Mouse (Mus musculus) stomach, embryonic 16.5 days (tissue): ENCODE results near the gene Plcxd3. TPM values are rescaled to one million over a fixed set of nuclear protein-coding genes. Genes with fewer than 3 reads are reported as not detected.

ENCODE experiments used
- ATAC-seq: fragments of 200-750 bp; cut with Nextera tagmentation; 2 replicates; pipeline ENCODE4 v1.8.0; 2017; ENCODE audit warnings: moderate number of reproducible peaks, moderate TSS enrichment; ENCODE audit not compliant: insufficient read depth, low FRiP score
- H3K27ac ChIP-seq: fragments of 300-500 bp; sonication (generic); 2 replicates; pipeline ENCODE4 v1.5.1; 2014; ENCODE audit warnings: low read length
- H3K27me3 ChIP-seq: fragments of 300-500 bp; sonication (generic); 2 replicates; pipeline ENCODE4 v1.6.1; 2014; ENCODE audit warnings: low read length, control low read depth, mixed read lengths; ENCODE audit not compliant: control insufficient read depth, insufficient read depth
- H3K36me3 ChIP-seq: fragments of 300-500 bp; sonication (generic); 2 replicates; pipeline ENCODE4 v1.6.1; 2014; ENCODE audit warnings: low read length; ENCODE audit not compliant: control insufficient read depth, insufficient read depth
- H3K4me1 ChIP-seq: fragments of 300-500 bp; sonication (generic); 2 replicates; pipeline ENCODE4 v1.6.1; 2014; ENCODE audit warnings: low read length, control low read depth, mixed read lengths; ENCODE audit not compliant: control insufficient read depth, insufficient read depth
- H3K4me2 ChIP-seq: fragments of 300-500 bp; sonication (generic); 2 replicates; pipeline ENCODE4 v1.6.1; 2014; ENCODE audit warnings: low read depth, low read length, mixed read lengths
- H3K4me3 ChIP-seq: fragments of 300-500 bp; sonication (generic); replicated peaks from 2 replicates; pipeline ENCODE4 v1.5.1; 2014; ENCODE audit warnings: mild to moderate bottlenecking, low read length
- H3K9ac ChIP-seq: fragments of 300-500 bp; sonication (generic); 2 replicates; pipeline ENCODE4 v1.6.1; 2014; ENCODE audit warnings: low read length
- H3K9me3 ChIP-seq: fragments of 300-500 bp; sonication (generic); replicated peaks from 2 replicates; pipeline ENCODE4 v1.6.1; 2016; ENCODE audit warnings: low read length, control low read depth; ENCODE audit not compliant: control insufficient read depth
- WGBS: fragments of 180-500 bp; shearing (Covaris S2); extraction: QIAGEN DNeasy Blood & Tissue Kit; methylation state at CpG from one replicate; pipeline ENCODE4 v1.1.7; 2014; 5-methylcytosine and 5-hydroxymethylcytosine counted together
- polyA plus RNA-seq: library from polyadenylated mRNA; unstranded; fragments of >200 nt; fragmentation: Nextera tagmentation; extraction: Ambion mirVana; gene quantifications from 2 replicates; pipeline ENCODE4 v1.2.1, GENCODE M21; 2015

Gene Plcxd3
- polyA plus RNA-seq, 1 experiment from 2014 or later: 3.1 TPM

DNA sequence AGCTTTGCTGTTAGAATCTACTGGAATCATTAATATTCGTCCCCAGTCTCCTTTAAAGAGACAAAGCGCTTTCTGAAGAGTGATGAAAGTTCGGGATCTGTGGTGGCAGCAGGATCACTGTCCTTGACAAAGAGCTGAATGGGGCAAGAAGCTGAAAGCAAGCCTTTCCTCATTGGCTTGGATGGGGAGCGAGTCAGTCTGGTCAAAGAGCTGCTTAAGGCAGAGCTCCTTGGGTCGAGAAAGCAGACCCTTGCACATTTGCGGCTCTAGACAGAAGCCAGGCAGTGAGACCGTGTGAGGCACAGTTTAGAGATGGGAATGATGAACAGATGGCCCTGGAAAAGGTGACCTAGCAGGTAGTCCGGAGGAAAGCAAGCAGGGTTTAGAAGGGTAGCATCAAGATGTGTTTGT lies 935 bp downstream of the Plcxd3 start:
- Histone ChIP-seq H3K9ac (no peak overlapping the region), H3K4me2 (peak overlapping the region; percentile 60), H3K27me3 (peaks cover 11% of the 10 kb centered on the region), H3K4me3 (peak overlapping the region; percentile 38), H3K9me3 (no peaks in the 10 kb centered on the region), H3K36me3 (no peaks in the 10 kb centered on the region), H3K4me1 (no peaks in the 10 kb centered on the region), H3K27ac (no peak overlapping the region)
- no peak for ATAC-seq
- WGBS: 18% methylated on average over 8 of the region's 8 CpGs

DNA sequence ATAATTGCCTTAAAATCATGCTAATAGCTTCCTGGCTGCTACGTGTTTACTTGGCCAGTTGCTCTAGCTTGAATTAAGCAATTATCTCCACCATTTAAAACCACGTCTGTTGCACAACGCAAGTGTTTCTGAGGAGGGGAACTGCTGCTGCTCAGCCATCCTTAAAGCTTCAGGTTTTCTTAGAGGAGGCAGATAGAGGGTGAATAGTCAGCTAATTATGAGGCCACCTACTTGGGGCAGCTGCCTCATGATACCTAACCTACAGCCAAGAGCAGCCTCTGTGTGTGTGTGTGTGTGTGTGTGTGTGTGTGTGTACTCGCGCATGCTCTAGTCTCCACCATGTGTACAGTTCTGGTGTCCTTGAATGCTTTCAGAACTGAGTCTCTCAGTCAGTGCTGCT lies 3.5 kb downstream of the Plcxd3 start:
- 85% methylated on average over 5 of the region's 5 CpGs for WGBS
- Histone ChIP-seq H3K4me2 (no peak overlapping the region), H3K4me1 (no peaks in the 10 kb centered on the region), H3K27me3 (peaks cover 11% of the 10 kb centered on the region), H3K4me3 (no peak overlapping the region), H3K36me3 (no peaks in the 10 kb centered on the region), H3K9me3 (no peaks in the 10 kb centered on the region), H3K9ac (no peak overlapping the region), H3K27ac (no peak overlapping the region)
- no peak for ATAC-seq

DNA sequence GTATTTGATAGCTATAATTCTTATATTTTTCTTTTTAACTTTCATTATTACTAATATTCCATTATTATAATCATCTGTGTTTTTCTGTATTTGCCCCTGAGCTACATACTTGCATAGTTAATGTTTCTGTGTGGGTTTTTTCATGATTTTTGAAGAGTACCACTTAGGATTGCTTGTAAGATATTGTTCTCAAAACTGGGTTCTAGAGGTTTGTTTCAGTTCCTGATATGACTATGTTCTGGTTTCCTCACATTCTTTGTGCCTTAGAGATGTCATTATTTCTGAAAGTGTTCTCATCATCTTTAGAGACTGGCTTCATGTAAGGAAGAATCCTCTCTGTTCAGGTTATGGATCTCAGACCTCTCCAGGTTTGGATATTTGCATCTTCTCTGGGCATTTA lies 12.5 kb downstream of the Plcxd3 start:
- Histone ChIP-seq H3K4me1 (no peaks in the 10 kb centered on the region), H3K9me3 (no peaks in the 10 kb centered on the region), H3K4me2 (no peak overlapping the region), H3K27ac (no peak overlapping the region), H3K9ac (no peak overlapping the region), H3K36me3 (no peaks in the 10 kb centered on the region), H3K27me3 (no peaks in the 10 kb centered on the region), H3K4me3 (no peak overlapping the region)
- ATAC-seq: no peak

DNA sequence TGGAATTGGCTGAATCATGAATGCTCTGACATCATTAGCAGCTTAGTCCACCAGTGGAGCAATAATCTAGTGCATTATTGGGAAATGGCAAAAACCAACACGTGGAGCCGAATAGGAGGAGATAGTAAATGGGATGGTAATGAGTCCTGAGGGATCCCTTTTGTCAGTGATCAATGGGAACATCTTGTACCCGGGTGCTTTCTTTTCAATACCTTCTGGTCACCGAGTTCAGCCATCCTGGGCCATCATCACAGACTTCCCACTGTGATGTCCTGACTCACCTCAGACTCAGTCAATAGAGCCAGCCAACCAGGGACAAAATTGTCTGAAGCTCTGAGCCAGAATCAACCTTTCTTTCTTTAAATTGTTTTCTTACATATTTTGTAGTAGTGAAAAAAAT lies 24.8 kb downstream of the Plcxd3 start:
- no peaks in the 10 kb centered on the region for H3K36me3 ChIP-seq
- no peaks in the 10 kb centered on the region for H3K9me3 ChIP-seq
- no peaks in the 10 kb centered on the region for H3K27me3 ChIP-seq
- no peak overlapping the region for H3K27ac ChIP-seq
- no peaks in the 10 kb centered on the region for H3K4me1 ChIP-seq
- ATAC-seq: no peak
- no peak overlapping the region for H3K9ac ChIP-seq
- H3K4me3 ChIP-seq: no peak overlapping the region
- 72% methylated on average over 4 of the region's 4 CpGs for WGBS
- H3K4me2 ChIP-seq: no peak overlapping the region

DNA sequence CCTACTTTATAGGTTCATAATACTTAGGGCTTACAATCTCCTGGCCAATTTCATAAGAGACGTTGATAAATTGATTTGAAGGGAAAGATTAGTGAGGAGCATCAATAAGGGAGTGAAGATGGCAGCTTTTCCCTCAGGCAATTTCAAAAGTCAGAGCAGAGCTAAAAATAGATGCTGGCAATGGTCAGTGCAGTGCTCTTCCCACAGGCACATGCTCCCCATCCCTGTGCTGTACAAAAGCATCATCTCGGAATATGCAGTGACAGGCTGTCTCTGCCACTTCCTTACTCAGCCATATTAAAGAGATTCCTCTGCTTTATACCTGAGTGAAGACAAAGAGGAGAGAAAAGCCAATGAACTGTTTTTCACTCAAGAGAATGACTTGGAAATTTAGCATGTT lies 36.0 kb downstream of the Plcxd3 start:
- Histone ChIP-seq H3K4me1 (no peaks in the 10 kb centered on the region), H3K4me3 (no peak overlapping the region)

DNA sequence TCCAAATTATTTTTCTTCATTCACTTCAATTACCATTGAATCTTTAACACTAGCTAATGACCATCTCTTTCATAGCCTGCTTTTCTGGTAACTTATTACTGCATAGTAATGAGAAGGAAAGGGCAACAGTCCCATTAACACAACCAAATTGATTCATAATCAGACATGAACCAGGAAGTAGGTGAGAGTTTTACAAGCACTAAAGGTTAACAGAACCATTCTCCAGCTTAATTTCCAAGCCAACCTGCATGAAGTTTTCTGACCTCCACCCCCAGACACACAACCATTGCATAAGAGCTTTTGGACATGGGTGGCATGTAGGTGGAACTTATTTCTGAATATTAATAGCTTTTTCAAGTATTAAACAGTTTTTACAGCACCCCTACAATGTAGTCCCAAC lies 64.8 kb downstream of the Plcxd3 start:
- Histone ChIP-seq H3K9me3 (no peaks in the 10 kb centered on the region), H3K4me3 (no peak overlapping the region), H3K4me2 (no peak overlapping the region), H3K27me3 (no peaks in the 10 kb centered on the region), H3K36me3 (no peaks in the 10 kb centered on the region), H3K9ac (no peak overlapping the region), H3K27ac (no peak overlapping the region), H3K4me1 (no peaks in the 10 kb centered on the region)
- ATAC-seq: no peak

More for the DNA sequence above, 36.0 kb downstream of the Plcxd3 start:
- Histone ChIP-seq H3K4me2 (no peak overlapping the region), H3K27ac (no peak overlapping the region), H3K9me3 (no peaks in the 10 kb centered on the region), H3K27me3 (no peaks in the 10 kb centered on the region), H3K36me3 (no peaks in the 10 kb centered on the region), H3K9ac (no peak overlapping the region)
- no peak for ATAC-seq
- 57% methylated on average over 2 of the region's 2 CpGs for WGBS

DNA sequence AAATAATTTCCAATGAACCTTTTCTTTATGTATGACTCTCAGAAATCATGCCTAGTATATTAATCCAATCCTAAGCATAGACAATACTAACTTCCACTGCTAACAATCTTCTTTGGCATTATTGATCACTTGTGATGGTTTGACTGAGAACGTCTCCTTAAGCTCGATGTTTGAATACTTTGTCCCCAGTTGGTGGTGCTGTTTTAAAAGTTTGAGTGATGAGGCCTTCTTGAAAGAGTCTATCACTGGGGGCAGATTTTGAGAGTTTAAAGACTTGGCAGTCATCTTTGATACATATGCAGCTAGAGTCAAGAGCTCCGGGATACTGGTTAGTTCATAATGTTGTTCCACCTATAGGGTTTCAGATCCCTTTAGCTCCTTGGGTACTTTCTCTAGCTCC lies 120.9 kb downstream of the Plcxd3 start:
- 80% methylated on average over 3 of the region's 3 CpGs for WGBS
- Histone ChIP-seq H3K27ac (no peak overlapping the region), H3K4me2 (no peak overlapping the region), H3K4me1 (no peaks in the 10 kb centered on the region), H3K36me3 (no peaks in the 10 kb centered on the region), H3K9ac (no peak overlapping the region), H3K4me3 (no peak overlapping the region), H3K9me3 (no peaks in the 10 kb centered on the region), H3K27me3 (no peaks in the 10 kb centered on the region)
- no peak for ATAC-seq

DNA sequence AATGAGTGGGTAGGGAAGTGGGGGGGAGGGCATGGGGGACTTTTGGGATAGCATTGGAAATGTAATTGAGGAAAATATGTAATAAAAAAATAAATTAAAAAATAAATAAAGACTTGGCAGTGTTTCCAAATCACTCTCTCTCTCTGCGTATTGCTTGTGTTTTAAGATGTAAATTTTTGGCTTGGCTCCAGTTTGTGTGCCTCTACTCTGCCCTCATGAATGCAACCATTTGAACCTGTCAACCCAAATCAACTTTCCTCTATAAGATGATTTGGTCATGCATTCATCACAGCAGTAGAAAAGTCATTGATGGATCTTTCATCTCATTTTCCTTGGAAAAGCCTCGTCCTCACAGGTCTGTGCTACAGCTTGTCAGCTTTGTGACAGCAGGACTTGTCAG lies 121.7 kb downstream of the Plcxd3 start:
- Histone ChIP-seq H3K9me3 (no peaks in the 10 kb centered on the region), H3K4me2 (no peak overlapping the region), H3K9ac (no peak overlapping the region), H3K27me3 (no peaks in the 10 kb centered on the region), H3K4me1 (no peaks in the 10 kb centered on the region), H3K36me3 (no peaks in the 10 kb centered on the region), H3K27ac (no peak overlapping the region), H3K4me3 (no peak overlapping the region)
- 73% methylated on average over 2 of the region's 2 CpGs for WGBS
- no peak for ATAC-seq

DNA sequence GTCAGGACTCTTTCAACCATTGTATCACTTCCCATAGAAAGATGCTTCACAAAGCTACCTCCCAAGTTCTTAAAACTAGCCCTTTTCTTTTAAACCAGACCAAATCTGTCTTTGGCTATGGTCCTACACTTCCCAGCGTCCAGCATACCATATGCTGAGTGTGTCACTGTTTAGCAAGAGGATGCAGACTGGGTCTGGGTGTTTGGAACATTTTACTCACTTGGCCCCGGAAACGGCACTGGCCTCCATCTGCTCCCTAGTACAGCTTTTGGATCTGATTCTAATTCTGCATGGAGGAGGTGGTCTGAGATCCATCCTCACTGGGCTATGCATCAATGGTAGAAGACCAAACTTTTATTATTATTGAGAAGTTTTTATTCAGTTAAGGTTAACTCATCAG lies 122.7 kb downstream of the Plcxd3 start:
- H3K36me3 ChIP-seq: no peaks in the 10 kb centered on the region
- WGBS: 73% methylated on average over 3 of the region's 3 CpGs
- no peak overlapping the region for H3K4me2 ChIP-seq
- no peaks in the 10 kb centered on the region for H3K9me3 ChIP-seq
- H3K27ac ChIP-seq: no peak overlapping the region
- H3K4me3 ChIP-seq: no peak overlapping the region
- ATAC-seq: no peak
- H3K4me1 ChIP-seq: no peaks in the 10 kb centered on the region
- no peaks in the 10 kb centered on the region for H3K27me3 ChIP-seq
- no peak overlapping the region for H3K9ac ChIP-seq

DNA sequence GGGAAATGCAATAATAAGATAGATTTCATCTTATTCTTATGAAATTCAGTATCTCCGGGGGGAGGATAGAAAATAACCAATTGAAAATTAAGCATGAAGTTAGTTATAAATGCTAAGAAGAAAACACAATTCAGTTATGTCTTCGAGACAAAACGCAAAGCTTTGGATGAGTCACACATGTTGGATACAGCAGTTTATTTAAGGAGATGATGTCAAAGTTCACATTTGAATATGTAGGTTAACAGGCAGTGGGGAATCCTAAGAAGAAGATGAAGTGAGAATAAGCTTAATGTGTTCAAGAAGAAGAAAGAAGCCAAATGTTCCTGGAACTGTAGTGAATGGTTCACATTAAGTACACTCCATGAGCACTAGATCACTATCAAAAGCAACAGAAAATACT lies 128.1 kb downstream of the Plcxd3 start:
- Histone ChIP-seq H3K27me3 (no peaks in the 10 kb centered on the region), H3K4me3 (no peak overlapping the region), H3K36me3 (no peaks in the 10 kb centered on the region), H3K4me1 (no peaks in the 10 kb centered on the region), H3K9me3 (no peaks in the 10 kb centered on the region), H3K9ac (no peak overlapping the region), H3K27ac (no peak overlapping the region), H3K4me2 (no peak overlapping the region)
- no peak for ATAC-seq
- WGBS: 74% methylated on average over 3 of the region's 3 CpGs
